Mouse (Mus musculus): ENCODE data around the gene Uchl1.

DNA sequence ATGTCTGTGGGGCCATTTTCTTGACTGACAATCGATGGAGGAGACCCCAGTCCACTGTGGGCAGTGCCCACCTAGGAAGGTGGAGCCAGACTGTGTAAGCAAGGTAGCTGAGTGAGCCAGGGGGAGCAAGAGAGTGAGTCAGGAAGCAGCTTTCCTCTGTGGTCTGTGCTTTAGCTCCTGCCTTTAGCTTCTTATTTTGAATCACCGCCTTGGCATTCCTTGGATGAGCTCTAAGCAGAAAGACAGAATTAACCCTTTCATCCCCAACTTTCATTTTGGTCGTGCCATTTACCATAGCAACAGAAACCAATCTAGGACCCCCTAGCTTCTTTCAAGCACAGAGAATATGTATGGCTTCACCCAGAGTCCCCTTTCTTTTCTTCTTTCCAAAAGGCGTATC lies 42.0 kb downstream of the Uchl1 start:
- TF ChIP-seq CTCF (IDR thresholded peaks at IDR 0.05) (no peak), EP300 (IDR thresholded peaks at IDR 0.05) (no peak)

Data from lung, postnatal 0 days (tissue).